Mouse (Mus musculus) CD4-positive, CD25-positive, alpha-beta regulatory T cell, adult 4 months (primary cell): Measurements from ENCODE around the gene Scn1a. TPM values are rescaled to one million over a fixed set of nuclear protein-coding genes. Genes with fewer than 3 reads are reported as not detected.

Source experiments
- ATAC-seq: one replicate; pipeline ENCODE4 v1.8.0; 2017
- polyA plus RNA-seq, 2 experiments: library from polyadenylated mRNA; unstranded; fragments of 100-300 nt; shearing (Covaris generic); gene quantifications; one replicate each; pipeline ENCODE4 v1.2.1; 2017

The Scn1a gene
- polyA plus RNA-seq, 2 experiments from 2014 or later, result 0.15 to 0.32 TPM

- no peak for ATAC-seq
Measured at GRCm38 (mm10) chr2:66240334-66240733, 200.3 kb downstream of the Scn1a start.

GRCm38 (mm10) chr2:66238886-66239285 lies 201.8 kb downstream of the Scn1a start:
- ATAC-seq, result no peak

DNA sequence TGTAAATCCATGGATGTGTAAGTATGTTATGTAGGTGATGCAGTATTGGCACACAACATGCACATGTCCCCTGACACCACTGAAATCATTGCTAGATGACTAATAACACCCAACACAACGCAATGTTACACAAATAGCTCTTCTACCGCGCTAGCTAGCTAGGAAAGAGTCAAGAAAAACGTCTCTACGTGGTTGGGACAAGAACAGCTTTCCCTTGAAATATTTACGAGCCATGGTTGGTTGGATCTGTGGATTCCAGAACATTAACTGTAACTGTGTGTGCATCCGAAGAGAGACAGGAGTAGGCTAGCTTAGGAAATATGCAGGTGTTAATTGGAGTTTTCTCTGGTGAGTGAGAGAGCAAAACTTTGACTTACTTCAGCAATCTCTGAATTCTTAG lies 219.7 kb downstream of the Scn1a start:
- ATAC-seq, result no peak

Other genes starting within 250 kb of the Scn1a start
- 1 to 10 TPM; 4.3 to 4.5 TPM for gene Ttc21b, start 184.2 kb downstream of the Scn1a start, polyA plus RNA-seq
- under 1 TPM in 1 of 2 experiments, not detected in 1; 0.17 TPM for gene Scn9a, start 194.1 kb upstream of the Scn1a start, polyA plus RNA-seq